Mouse (Mus musculus): ENCODE measurements around the gene B4galt4. TPM values are rescaled to one million over a fixed set of nuclear protein-coding genes. Genes with fewer than 3 reads are reported as not detected.

Gene B4galt4
- polyA plus RNA-seq, 1 experiment from 2014 or later, result 22.1 TPM

Other genes starting within 250 kb of the B4galt4 start
- 25.6 and 26.6 TPM in 2 replicates for gene Timmdc1, start 219.6 kb upstream of the B4galt4 start, polyA plus RNA-seq (2015; fragmentation: Nextera tagmentation; extraction: Ambion mirVana)
- 35.6 and 38.6 TPM in 2 replicates for gene Poglut1, start 192.0 kb upstream of the B4galt4 start, polyA plus RNA-seq (2015; fragmentation: Nextera tagmentation; extraction: Ambion mirVana)
- gene Tmem39a, start 183.6 kb upstream of the B4galt4 start, polyA plus RNA-seq (2015; fragmentation: Nextera tagmentation; extraction: Ambion mirVana), result 89.5 and 92.8 TPM in 2 replicates
- gene Arhgap31, start 29.0 kb upstream of the B4galt4 start, polyA plus RNA-seq (2015; fragmentation: Nextera tagmentation; extraction: Ambion mirVana), result 6.8 and 7.6 TPM in 2 replicates
- 14.4 and 16.8 TPM in 2 replicates for gene Upk1b, start 58.1 kb downstream of the B4galt4 start, polyA plus RNA-seq (2015; fragmentation: Nextera tagmentation; extraction: Ambion mirVana)
- gene 4930435E12Rik, start 86.5 kb downstream of the B4galt4 start, polyA plus RNA-seq (2015; fragmentation: Nextera tagmentation; extraction: Ambion mirVana), result not detected in 2 replicates
- 1.7 TPM in 2 replicates for gene Igsf11, start 150.4 kb downstream of the B4galt4 start, polyA plus RNA-seq (2015; fragmentation: Nextera tagmentation; extraction: Ambion mirVana)

Data from intestine, embryonic 15.5 days (tissue).